Mouse (Mus musculus) ES-E14 (cell line): ENCODE measurements around the gene Aaed1.

ENCODE experiments used
- CHD2 ChIP-seq: IDR thresholded peaks from 2 replicates; pipeline ENCODE4 v1.6.1; 2014; ENCODE audit warnings: mild to moderate bottlenecking, low read depth, low read length, inconsistent platforms
- HCFC1 ChIP-seq: IDR thresholded peaks from 2 replicates; pipeline ENCODE4 v1.6.1; 2012; ENCODE audit warnings: low read length, inconsistent platforms, borderline replicate concordance; ENCODE audit not compliant: insufficient read depth
- MAFK ChIP-seq: IDR thresholded peaks from 2 replicates; pipeline ENCODE4 v1.6.1; 2014; ENCODE audit warnings: mild to moderate bottlenecking, low read depth, low read length, inconsistent platforms; ENCODE audit not compliant: insufficient read depth
- ZC3H11A ChIP-seq: IDR thresholded peaks from 2 replicates; pipeline ENCODE4 v1.6.1; 2012; ENCODE audit warnings: low read depth, mild to moderate bottlenecking, inconsistent platforms, low read length, borderline replicate concordance
- ZNF384 ChIP-seq: IDR thresholded peaks from 2 replicates; pipeline ENCODE4 v1.6.1; 2012; ENCODE audit warnings: low read depth, low read length, inconsistent platforms

GRCm38 (mm10) chr13:64343598-64343997 is 31.1 kb upstream of the Aaed1 start:
- no peak for TF ChIP-seq HCFC1
- TF ChIP-seq ZC3H11A, result no peak
- no peak for TF ChIP-seq ZNF384
- TF ChIP-seq CHD2, result no peak
- TF ChIP-seq MAFK, result no peak
